Mouse (Mus musculus) kidney, embryonic 15.5 days (tissue): ENCODE measurements around the gene Galnt9. TPM values are rescaled to one million over a fixed set of nuclear protein-coding genes. Genes with fewer than 3 reads are reported as not detected.
A peak's percentile ranks its signal among the peaks of the same experiment; 100 is the strongest.

Experiments used
- ATAC-seq: fragments of 200-750 bp; cut with Nextera tagmentation; replicated peaks from 2 replicates; pipeline ENCODE4 v1.8.0; 2017; ENCODE audit warnings: moderate TSS enrichment; ENCODE audit not compliant: low FRiP score
- H3K27ac ChIP-seq: fragments of 300-500 bp; sonication (generic); 2 replicates; pipeline ENCODE4 v1.5.1; 2015; ENCODE audit warnings: mild to moderate bottlenecking, inconsistent platforms
- H3K27me3 ChIP-seq: fragments of 300-500 bp; sonication (generic); 2 replicates; pipeline ENCODE4 v1.6.1; 2015; ENCODE audit warnings: inconsistent platforms
- H3K36me3 ChIP-seq: fragments of 300-500 bp; sonication (generic); 2 replicates; pipeline ENCODE4 v1.6.1; 2015; ENCODE audit warnings: inconsistent platforms
- H3K4me1 ChIP-seq: fragments of 300-500 bp; sonication (generic); 2 replicates; pipeline ENCODE4 v1.6.1; 2015; ENCODE audit warnings: inconsistent platforms
- H3K4me2 ChIP-seq: fragments of 300-500 bp; sonication (generic); 2 replicates; pipeline ENCODE4 v1.6.1; 2015; ENCODE audit warnings: moderate library complexity, mild to moderate bottlenecking, inconsistent platforms
- H3K4me3 ChIP-seq: fragments of 300-500 bp; sonication (generic); replicated peaks from 2 replicates; pipeline ENCODE4 v1.5.1; 2015; ENCODE audit warnings: mild to moderate bottlenecking, inconsistent platforms
- H3K9ac ChIP-seq: fragments of 300-500 bp; sonication (generic); 2 replicates; pipeline ENCODE4 v1.6.1; 2015; ENCODE audit warnings: mild to moderate bottlenecking, inconsistent platforms
- H3K9me3 ChIP-seq: fragments of 300-500 bp; sonication (generic); replicated peaks from 2 replicates; pipeline ENCODE4 v1.6.1; 2016; ENCODE audit warnings: inconsistent platforms
- WGBS: fragments of 180-500 bp; shearing (Covaris S2); methylation state at CpG from one replicate; pipeline ENCODE4 v1.1.7; 2015; ENCODE audit warnings: mixed read lengths; 5-methylcytosine and 5-hydroxymethylcytosine counted together
- polyA plus RNA-seq: library from polyadenylated mRNA; unstranded; fragments of >200 nt; fragmentation: Nextera tagmentation; extraction: Ambion mirVana; gene quantifications from 2 replicates; pipeline ENCODE4 v1.2.1, GENCODE M21; 2015

Gene Galnt9
- polyA plus RNA-seq = 0.40 and 0.51 TPM in 2 replicates

- WGBS = under 1% methylated on average over 80 of the region's 82 CpGs
- no peak within 1 kb of the TSS for H3K9ac ChIP-seq
Measured at GRCm38 (mm10) chr5:110543951-110544690, at the start of gene Galnt9. Gene Galnt9, plus strand, starts transcription at chr5:110544355.

GRCm38 (mm10) chr5:110494396-110494795 lies 49.8 kb upstream of the Galnt9 start:
- ATAC-seq = no peak
- no peak overlapping the region for H3K4me2 ChIP-seq

More at GRCm38 (mm10) chr5:110543951-110544690, at the start of gene Galnt9:
- Histone ChIP-seq H3K9me3 (no peaks in the 10 kb centered on the region), H3K4me2 (peak within 1 kb of the TSS; percentile 80), H3K4me1 (peaks cover 10% of the 10 kb centered on the region), H3K36me3 (no peaks in the 10 kb centered on the region), H3K27me3 (peaks cover 94% of the 10 kb centered on the region), H3K4me3 (peak within 1 kb of the TSS; percentile 44), H3K27ac (no peak within 1 kb of the TSS)
- ATAC-seq = peak; percentile 92

GRCm38 (mm10) chr5:110495051-110495450 lies 49.1 kb upstream of the Galnt9 start:
- no peak overlapping the region for H3K4me2 ChIP-seq
- H3K27me3 ChIP-seq = 0 out of 2 replicates have a peak, but pooled peaks cover 4% of the 10 kb centered on the region
- H3K9me3 ChIP-seq = no peaks in the 10 kb centered on the region
- H3K9ac ChIP-seq = no peak overlapping the region
- no peaks in the 10 kb centered on the region for H3K36me3 ChIP-seq
- ATAC-seq = no peak
- no peak overlapping the region for H3K4me3 ChIP-seq
- peaks cover 10% of the 10 kb centered on the region; the same call in 1 of the 2 replicates for H3K4me1 ChIP-seq
- WGBS = 93% methylated on average over 6 of the region's 6 CpGs
- H3K27ac ChIP-seq = no peak overlapping the region

More at GRCm38 (mm10) chr5:110494396-110494795, 49.8 kb upstream of the Galnt9 start:
- no peak overlapping the region for H3K9ac ChIP-seq
- H3K36me3 ChIP-seq = no peaks in the 10 kb centered on the region
- H3K4me3 ChIP-seq = no peak overlapping the region
- no peak overlapping the region for H3K27ac ChIP-seq
- 0 out of 2 replicates have a peak, but pooled peaks cover 4% of the 10 kb centered on the region for H3K27me3 ChIP-seq
- peaks cover 10% of the 10 kb centered on the region; the same call in 1 of the 2 replicates for H3K4me1 ChIP-seq
- no peaks in the 10 kb centered on the region for H3K9me3 ChIP-seq
- 69% methylated on average over 4 of the region's 4 CpGs for WGBS

- Histone ChIP-seq H3K9me3 (no peaks in the 10 kb centered on the region), H3K4me3 (no peak overlapping the region), H3K27ac (no peak overlapping the region), H3K4me1 (peaks cover 10% of the 10 kb centered on the region; the same call in 1 of the 2 replicates), H3K4me2 (no peak overlapping the region), H3K9ac (no peak overlapping the region), H3K27me3 (0 out of 2 replicates have a peak, but pooled peaks cover 4% of the 10 kb centered on the region), H3K36me3 (no peaks in the 10 kb centered on the region)
- ATAC-seq = no peak
- 80% methylated on average over 5 of the region's 5 CpGs for WGBS
Measured at GRCm38 (mm10) chr5:110497556-110497955, 46.6 kb upstream of the Galnt9 start.

- Histone ChIP-seq H3K9ac (no peak overlapping the region), H3K4me3 (no peak overlapping the region), H3K27ac (no peak overlapping the region), H3K4me2 (no peak overlapping the region), H3K4me1 (peaks cover 10% of the 10 kb centered on the region; the same call in 1 of the 2 replicates), H3K36me3 (no peaks in the 10 kb centered on the region), H3K9me3 (no peaks in the 10 kb centered on the region), H3K27me3 (0 out of 2 replicates have a peak, but pooled peaks cover 4% of the 10 kb centered on the region)
- 16% methylated on average over 10 of the region's 10 CpGs for WGBS
- no peak for ATAC-seq
Measured at GRCm38 (mm10) chr5:110498071-110498470, 46.1 kb upstream of the Galnt9 start.

- Histone ChIP-seq H3K4me2 (no peak overlapping the region), H3K27me3 (0 out of 2 replicates have a peak, but pooled peaks cover 4% of the 10 kb centered on the region), H3K27ac (no peak overlapping the region), H3K36me3 (no peaks in the 10 kb centered on the region), H3K9me3 (no peaks in the 10 kb centered on the region), H3K9ac (no peak overlapping the region), H3K4me3 (no peak overlapping the region), H3K4me1 (peaks cover 10% of the 10 kb centered on the region; the same call in 1 of the 2 replicates)
- ATAC-seq = no peak
- 68% methylated on average over 4 of the region's 4 CpGs for WGBS
Measured at GRCm38 (mm10) chr5:110500233-110500632, 43.9 kb upstream of the Galnt9 start.

- Histone ChIP-seq H3K9me3 (no peaks in the 10 kb centered on the region), H3K27me3 (no peaks in the 10 kb centered on the region), H3K4me3 (no peak overlapping the region), H3K4me1 (peaks cover 2% of the 10 kb centered on the region; the same call in 1 of the 2 replicates), H3K4me2 (no peak overlapping the region), H3K9ac (no peak overlapping the region), H3K27ac (no peak overlapping the region), H3K36me3 (no peaks in the 10 kb centered on the region)
- no peak for ATAC-seq
- 96% methylated on average over 3 of the region's 3 CpGs for WGBS
Measured at GRCm38 (mm10) chr5:110503361-110503760, 40.8 kb upstream of the Galnt9 start.

- H3K4me3 ChIP-seq = no peak overlapping the region
- no peaks in the 10 kb centered on the region for H3K36me3 ChIP-seq
- no peaks in the 10 kb centered on the region for H3K9me3 ChIP-seq
- no peak for ATAC-seq
- H3K4me2 ChIP-seq = no peak overlapping the region
- no peaks in the 10 kb centered on the region for H3K4me1 ChIP-seq
- no peak overlapping the region for H3K27ac ChIP-seq
- H3K9ac ChIP-seq = no peak overlapping the region
- WGBS = 46% methylated on average over 10 of the region's 10 CpGs
- no peaks in the 10 kb centered on the region for H3K27me3 ChIP-seq
Measured at GRCm38 (mm10) chr5:110505611-110506294, 38.4 kb upstream of the Galnt9 start.

- Histone ChIP-seq H3K9ac (no peak overlapping the region), H3K4me2 (no peak overlapping the region), H3K36me3 (no peaks in the 10 kb centered on the region), H3K27ac (no peak overlapping the region), H3K4me3 (no peak overlapping the region), H3K4me1 (no peaks in the 10 kb centered on the region), H3K9me3 (no peaks in the 10 kb centered on the region), H3K27me3 (no peaks in the 10 kb centered on the region)
- 74% methylated on average over 8 of the region's 8 CpGs for WGBS
- ATAC-seq = no peak
Measured at GRCm38 (mm10) chr5:110506295-110506616, 37.9 kb upstream of the Galnt9 start.

GRCm38 (mm10) chr5:110506856-110507255 lies 37.3 kb upstream of the Galnt9 start:
- ATAC-seq = no peak
- Histone ChIP-seq H3K27ac (no peak overlapping the region), H3K4me3 (no peak overlapping the region), H3K4me1 (no peaks in the 10 kb centered on the region), H3K36me3 (no peaks in the 10 kb centered on the region), H3K4me2 (no peak overlapping the region), H3K27me3 (no peaks in the 10 kb centered on the region), H3K9me3 (no peaks in the 10 kb centered on the region), H3K9ac (no peak overlapping the region)
- 85% methylated on average over 3 of the region's 3 CpGs for WGBS

- no peaks in the 10 kb centered on the region for H3K36me3 ChIP-seq
- ATAC-seq = no peak
- no peaks in the 10 kb centered on the region for H3K27me3 ChIP-seq
- no peak overlapping the region for H3K27ac ChIP-seq
- H3K4me2 ChIP-seq = no peak overlapping the region
- H3K4me1 ChIP-seq = no peaks in the 10 kb centered on the region
- no peak overlapping the region for H3K9ac ChIP-seq
- no peaks in the 10 kb centered on the region for H3K9me3 ChIP-seq
- 93% methylated on average over 3 of the region's 3 CpGs for WGBS
- H3K4me3 ChIP-seq = no peak overlapping the region
Measured at GRCm38 (mm10) chr5:110507943-110508342, 36.2 kb upstream of the Galnt9 start.

- H3K4me3 ChIP-seq = no peak overlapping the region
- H3K36me3 ChIP-seq = no peaks in the 10 kb centered on the region
- H3K27me3 ChIP-seq = no peaks in the 10 kb centered on the region
- no peak overlapping the region for H3K4me2 ChIP-seq
- H3K4me1 ChIP-seq = no peaks in the 10 kb centered on the region
- WGBS = 87% methylated on average over 6 of the region's 6 CpGs
- H3K9me3 ChIP-seq = no peaks in the 10 kb centered on the region
- no peak overlapping the region for H3K27ac ChIP-seq
- no peak overlapping the region for H3K9ac ChIP-seq
- ATAC-seq = no peak
Measured at GRCm38 (mm10) chr5:110510357-110510756, 33.8 kb upstream of the Galnt9 start.
